Mouse (Mus musculus) lung, postnatal 14 days (tissue): ENCODE results near the gene Ermp1.

Experiments
- DNase-seq: peaks from one replicate; pipeline ENCODE4 v3.0.0; 2021

Gene Ermp1

DNA sequence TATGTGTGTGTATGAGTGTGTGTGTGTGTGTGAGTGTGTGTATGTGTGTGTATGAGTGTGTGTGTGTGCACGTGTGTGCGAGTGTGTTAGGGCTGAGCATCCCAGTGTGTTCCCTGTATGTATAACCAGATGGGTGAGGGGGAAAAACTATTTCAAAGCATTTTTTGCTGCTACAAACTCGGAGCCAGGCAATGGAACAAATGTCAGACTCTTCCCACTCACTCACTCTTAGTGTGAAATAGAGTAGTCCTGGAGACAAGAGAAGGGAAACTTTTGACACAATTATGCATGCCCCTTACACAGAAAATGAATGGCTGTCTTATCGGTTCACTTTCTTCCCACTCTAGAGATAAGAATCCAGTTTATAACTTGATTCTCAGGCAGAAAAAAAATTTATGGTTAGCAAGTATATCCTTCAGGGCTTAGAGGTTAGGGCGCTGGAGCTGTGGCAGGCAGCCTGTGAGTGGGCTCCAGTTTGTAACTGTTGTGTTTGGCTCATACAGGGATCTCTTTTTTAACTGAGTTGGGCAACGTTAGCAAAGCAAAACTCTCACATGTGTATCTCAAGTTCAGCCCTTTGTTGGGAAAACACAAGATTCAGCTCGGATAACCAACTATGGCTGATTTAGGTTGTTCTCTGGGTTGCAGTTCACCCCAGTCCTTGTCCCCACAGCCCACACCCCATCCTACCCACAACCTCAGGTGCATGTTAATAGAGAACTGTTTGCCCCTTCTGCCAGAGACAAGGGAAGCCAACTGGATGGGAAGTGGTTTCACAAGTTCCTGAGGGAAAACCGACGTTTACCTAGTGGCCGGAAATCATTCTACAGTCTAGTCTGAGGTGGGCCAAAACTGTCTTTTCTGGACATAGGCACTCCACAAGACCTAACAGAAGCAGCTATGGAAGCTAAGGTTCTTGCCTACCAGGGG is 12.9 kb upstream of the Ermp1 start:
- DNase-seq: no peak

DNA sequence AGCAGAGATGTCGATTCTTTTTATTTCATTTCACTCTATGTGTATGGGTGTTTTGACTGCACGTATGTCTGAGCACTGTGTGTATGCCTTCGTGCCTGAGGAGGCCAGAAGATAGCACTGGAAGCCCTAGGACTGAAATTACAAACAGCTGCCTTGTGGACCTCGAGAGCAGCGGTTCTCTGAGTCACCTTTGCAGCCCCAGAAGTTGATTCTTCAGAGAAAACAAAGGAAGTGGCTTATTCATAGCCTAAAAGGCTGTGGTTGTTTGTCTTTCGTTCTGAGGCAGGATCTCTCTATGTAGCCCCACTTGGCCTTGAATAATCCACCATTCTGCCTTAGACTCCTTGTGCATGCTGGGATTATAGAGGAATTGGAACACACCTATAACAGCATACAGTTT is 11.5 kb upstream of the Ermp1 start:
- DNase-seq: no peak

DNA sequence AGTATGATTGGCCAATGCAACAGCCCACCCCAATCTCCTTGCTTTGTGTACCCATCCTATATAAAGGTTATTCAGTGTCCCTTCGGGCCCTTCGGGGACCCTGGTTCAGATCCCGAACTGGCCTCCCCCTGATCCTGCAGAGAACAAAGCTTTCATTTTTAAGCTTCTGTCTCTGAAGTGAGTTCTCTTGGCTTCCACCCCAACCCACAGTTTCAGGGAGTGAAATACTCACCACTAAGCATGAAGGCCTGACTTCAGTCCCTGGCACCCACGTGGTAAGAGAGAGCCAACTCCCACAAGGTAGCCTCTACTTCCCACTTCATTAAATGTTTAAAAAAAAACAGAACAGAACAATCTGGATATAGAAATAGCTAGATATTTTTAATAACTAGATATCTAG is 10.6 kb upstream of the Ermp1 start:
- DNase-seq: no peak

DNA sequence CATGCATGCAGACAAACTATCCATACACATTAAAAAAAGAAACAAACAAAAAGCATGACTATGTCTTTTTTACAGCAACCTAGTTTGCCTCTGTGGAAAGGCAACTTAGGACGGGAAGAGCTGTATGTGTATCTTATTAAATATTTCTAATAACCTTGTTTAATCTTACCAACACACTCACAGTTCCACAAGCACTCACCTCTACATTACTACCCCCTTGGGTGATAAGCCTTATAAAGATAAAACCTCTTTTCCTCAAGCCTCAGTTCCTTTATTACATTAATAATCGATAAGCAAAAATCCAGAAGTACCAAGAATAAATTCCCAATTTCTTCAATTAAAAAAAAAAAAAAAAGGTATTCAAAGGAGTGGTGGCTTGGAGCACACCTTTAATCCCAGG is 9.3 kb upstream of the Ermp1 start:
- no peak for DNase-seq

DNA sequence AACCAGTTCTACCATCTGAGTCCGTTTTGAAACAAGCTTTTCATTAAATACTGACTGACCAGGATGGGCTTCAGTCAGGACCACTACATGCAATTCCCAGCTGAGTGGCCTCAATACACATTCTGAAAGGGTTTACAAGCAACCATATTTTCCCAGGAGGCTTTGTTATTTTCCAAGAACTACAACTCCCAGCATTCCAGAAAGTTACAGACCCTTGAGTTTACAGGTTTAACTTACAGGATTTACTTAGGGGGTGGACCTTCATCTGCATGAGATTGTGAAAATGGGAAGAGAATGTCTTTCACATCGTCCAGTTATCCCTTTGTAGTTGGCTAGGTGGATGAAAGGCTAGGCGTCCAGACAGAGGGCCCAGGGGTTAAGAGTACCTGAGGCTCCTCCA is 8.8 kb upstream of the Ermp1 start:
- DNase-seq: no peak

DNA sequence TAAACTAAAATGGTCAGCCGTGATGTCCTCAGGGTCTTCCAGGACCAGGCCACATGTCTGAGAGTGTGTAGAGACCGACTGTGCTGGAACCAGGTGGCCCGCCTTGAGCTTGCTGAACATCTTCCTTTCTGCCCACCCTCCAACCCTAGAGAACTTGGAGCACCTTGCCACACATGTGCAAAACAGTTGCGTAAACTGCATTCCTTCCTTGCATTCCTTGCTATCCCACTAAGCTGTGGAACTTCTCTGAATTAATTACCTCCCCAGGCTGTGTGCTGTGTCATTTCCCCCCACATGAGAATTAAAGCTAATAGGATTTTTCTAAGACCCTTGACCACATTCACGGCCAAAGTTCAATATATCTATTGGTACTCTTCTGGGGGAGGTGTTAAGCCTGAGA is 8.4 kb upstream of the Ermp1 start:
- DNase-seq: no peak

DNA sequence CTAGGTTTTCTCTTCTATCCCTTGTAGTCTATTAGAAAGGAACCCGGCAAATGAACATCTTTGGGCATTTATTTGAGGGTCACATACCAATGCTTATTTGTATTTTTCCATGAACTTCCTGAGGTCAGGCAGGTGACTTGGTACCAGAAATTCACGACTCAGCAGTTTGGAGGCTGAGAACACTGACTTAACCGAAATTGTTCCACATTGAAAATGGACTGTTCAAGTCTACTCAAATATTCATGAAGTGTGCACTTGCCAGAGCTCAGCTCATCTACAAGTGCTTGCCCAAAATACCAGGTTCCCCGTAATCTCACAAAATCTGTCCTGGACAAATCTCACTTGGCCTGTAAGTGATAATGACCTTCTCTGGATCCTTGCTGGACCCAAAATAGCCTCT is 7.8 kb upstream of the Ermp1 start:
- no peak for DNase-seq

DNA sequence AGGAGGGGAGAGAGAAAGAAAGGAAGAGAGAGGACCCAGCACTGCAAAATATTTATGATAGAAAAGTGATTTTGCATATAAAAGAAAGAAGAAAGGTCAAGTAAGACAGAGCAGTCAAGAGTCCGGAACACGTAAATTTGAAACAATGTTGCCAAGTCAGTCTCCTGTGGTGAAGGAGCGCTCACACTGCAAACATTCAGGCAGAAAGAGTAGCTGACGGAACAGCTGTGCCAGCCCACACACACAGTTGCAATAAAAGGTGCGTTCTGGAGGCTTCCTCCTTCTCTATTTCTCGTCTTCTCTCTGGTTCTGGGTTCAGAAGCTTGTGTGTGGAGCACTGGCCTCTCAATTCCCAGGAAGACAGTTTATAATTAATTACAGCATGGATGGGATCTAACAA is 6.9 kb upstream of the Ermp1 start:
- DNase-seq: no peak

DNA sequence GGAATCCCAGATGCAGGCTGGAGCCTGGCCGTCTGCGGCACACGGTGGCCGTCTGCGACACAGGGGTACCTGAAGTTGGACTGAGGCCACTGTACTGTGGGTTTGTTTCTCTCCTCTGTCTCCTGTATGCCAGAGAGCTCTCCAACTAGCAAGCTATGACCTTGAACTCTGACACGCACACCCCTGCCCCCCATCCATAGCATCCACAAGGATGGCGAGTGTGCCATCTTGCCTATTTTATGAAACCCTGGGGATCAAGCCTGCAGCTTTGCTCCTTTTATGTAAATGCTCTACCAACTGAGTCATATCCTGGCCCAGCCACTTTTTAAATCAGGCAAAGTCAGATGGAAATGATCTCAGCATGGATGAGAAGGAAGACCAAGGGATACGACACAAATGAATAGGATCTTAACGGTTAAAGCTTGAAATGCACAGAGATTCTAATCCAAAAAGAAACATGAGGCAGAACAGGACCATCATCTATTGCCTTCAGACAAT is 5.6 kb upstream of the Ermp1 start:
- no peak for DNase-seq

DNA sequence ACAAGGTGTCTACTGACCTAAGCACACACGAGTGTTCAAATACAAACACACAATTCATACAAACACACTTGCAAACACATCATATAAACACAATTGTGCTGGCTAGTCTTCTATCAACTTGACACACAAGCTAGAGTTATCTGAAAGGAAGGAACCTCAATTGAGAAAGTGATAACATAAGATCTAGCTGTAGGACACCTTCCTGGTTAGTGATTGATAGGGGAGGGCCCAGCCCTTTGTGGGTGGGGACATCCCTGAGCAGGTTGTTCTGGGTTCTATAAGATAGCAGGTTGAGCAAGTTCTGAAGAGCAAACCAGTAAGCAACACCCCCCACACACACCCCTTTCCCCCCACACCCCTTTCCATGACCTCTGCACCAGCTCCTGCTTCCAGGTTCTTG is 1.5 kb upstream of the Ermp1 start:
- no peak for DNase-seq

DNA sequence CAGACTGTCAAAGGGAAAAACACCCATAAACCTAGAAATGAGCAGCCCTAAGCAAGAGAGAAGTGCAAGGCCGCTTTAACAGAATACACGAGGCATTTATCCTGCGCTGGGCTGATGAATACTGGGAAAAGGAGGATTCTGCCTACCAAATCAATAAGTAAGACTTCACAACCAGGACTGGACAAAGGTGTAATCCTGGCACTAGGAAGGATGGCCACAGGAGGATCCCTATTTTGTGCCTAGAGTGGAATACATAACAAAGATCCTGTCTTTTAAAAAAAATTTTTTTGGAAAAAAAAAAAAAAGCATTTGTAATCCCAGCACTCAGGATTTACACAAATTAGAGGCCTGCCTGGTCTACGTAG is 317 bp upstream of the Ermp1 start:
- no peak for DNase-seq

DNA sequence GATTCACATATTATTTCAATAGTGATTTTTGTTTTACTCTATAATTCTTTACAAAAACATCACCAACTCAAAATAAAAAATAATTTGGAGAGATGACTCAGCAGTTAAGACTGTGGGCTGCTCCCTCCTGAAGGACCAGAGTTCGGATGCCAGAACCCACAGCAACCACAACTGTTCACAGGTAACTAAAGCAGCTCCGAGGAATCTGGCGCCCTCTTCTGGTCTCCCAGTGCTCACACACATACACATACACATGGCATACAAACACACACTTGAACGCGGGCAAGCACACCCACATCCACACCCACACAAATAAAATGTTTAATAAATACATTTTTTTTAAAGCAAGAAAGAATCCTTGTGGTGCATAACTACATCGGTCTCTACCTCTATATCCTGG is 3.5 kb downstream of the Ermp1 start:
- DNase-seq: no peak

DNA sequence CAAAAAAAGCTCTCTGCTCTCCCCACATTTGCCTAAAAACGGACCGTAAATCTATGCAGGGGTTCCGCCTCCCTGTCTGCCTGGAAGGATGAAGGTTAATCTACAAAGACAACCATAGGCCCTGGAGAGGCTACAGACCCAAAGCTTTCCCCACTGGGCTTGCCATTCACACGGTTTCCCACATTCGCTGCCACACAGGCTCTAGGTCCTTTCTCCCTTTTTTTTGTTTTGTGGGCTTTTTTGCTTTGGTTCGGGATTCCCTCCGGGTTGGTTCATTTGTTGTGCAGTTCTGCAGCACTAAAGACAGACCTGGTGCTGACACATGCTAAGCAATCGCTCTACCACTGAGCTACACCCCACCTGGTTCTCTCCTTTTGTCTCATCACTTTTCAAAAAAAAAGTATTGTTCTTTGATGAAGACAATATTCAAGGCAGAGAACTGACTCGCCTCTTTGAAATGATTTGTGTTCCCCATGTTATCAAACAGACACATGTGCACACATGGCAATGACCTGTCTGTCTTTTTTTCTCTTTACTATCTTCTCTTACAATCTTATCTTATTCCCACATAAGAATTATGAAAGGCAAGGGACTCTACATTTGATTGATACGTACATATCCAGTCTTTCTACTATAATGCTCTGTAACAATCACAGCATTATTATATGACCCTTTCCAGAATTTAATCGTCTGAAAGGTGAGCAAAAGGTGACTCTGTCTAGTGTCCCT is 4.9 kb downstream of the Ermp1 start:
- no peak for DNase-seq

DNA sequence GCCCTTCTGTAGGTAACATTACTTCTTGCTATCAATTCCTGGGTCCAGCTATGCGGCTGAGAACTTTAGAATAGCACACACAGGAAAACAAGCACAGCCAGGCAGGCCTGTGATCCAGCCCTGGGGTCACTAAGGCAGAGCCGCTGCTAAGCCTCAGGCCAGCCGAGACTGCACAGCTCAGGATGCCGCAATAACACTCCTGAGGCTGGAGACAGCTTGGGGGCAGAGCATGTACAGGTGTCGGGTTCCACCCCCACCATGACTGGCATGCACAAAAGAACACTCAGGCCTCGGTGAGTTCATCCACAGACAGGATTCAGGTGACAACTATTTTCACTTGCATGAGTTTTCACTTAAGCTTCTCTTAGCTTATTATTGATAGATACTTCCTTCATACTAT is 6.0 kb downstream of the Ermp1 start:
- no peak for DNase-seq

DNA sequence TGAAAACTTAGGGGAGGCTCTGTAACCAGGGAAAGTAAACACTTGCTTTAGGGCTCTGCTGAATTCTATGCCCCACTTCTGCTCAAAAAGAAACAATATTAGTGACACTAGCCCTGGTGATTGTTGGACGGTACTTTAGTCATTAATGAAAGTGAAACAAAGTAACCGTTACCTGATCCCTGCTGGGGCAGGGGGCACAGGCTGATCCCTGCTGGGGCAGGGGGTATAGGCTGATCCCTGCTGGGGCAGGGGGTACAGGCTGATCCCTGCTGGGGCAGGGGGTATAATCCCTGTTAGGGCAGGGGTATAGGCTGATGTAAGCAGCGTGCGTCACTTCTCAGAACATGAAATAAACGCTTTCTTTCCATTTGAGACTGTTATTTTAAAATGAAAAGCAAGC is 6.7 kb downstream of the Ermp1 start:
- DNase-seq: no peak

DNA sequence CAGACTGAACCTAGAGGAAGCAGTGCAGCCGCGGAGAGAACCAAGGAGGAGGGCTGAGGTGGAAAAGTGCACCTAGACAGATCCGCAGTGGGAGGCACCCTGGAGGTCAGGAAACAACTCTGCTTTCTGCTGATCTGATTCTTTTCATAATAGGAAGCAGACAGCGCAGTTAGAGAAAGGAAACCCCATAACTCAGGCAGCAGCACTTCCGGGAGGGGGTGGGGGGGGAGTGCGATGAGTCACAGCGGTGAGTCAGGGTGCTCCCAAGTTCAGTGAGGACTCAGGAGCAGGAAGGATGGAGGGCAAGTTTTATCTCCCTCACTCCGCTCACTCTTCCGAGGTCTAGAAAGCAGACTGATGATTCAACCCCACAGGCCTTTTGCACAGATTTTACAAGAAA is 7.2 kb downstream of the Ermp1 start:
- DNase-seq: no peak

DNA sequence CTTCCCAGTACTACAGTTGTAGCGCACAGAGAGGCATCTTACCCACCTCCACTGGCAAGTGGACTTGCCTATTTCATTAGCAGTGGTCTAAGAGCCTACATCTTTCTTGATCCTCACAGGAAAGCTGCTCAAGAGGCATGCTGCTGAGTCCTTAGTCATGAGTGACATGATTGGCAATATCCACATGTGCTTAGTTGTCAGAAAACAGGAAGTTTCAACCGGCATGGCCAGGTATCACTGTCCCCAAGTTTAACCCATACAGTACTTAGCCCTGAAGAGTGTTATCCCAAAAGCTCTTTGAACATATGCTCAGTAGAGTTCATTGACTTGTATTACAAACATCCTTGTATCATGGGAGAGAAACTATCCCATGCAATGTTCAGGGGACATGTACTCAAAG is 36.1 kb downstream of the Ermp1 start:
- DNase-seq: no peak

DNA sequence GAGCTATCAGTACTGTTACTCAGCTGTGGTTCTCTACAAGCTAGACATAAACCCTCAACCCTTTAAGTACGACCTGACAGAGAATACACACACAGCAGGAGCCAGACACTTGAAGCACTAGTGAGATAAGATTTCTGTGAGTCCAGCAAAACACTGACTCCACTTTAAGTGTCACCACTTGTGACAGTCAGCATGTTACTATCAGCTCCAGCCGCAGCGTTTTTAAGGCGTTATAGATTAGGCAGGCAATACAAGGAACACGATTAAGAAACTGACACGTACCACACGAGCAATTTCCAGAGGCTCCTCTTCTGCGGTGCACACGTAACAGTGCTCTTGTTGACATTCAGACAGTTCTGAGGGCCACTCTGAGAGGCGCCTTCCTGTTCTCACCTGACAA is 37.3 kb downstream of the Ermp1 start:
- peak; percentile 4 for DNase-seq

DNA sequence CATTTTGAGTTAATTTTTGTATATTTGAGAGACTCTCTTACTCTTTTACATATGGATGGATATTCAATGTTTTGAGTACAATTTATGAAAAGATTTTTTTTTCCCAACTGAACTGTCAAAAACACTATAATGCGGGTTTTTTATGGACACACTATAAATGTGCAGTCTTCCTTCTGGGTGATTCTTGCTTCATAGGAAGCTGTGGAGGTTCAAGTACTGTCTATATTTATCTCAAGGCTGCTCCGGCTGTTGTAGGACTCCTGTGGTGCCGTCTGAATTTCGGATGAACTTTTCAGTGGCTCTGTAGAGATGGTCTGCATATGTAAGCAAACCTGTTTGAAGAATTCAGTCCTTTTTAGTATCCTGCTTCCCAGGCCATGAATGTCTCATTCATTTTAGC is 40.0 kb downstream of the Ermp1 start:
- DNase-seq: no peak

DNA sequence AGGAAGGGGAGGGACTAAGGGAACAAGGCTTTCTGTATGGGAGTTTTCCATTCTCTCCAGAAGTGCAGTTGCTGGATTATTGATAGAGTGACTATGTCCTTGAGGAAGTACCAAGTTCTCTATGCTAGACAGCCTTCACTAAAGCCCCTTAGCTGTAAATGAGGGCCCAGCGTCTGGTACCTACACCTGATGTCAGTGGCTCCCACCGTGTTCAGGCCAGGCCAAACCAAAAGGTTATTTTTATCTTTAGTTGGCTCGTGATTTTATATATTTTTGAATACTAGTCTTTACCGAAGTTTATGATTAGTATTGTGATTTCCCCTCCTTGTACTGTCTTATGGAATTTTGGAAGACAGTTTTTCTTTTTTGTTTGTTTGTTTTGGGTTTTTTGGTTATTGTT is 40.7 kb downstream of the Ermp1 start:
- no peak for DNase-seq

DNA sequence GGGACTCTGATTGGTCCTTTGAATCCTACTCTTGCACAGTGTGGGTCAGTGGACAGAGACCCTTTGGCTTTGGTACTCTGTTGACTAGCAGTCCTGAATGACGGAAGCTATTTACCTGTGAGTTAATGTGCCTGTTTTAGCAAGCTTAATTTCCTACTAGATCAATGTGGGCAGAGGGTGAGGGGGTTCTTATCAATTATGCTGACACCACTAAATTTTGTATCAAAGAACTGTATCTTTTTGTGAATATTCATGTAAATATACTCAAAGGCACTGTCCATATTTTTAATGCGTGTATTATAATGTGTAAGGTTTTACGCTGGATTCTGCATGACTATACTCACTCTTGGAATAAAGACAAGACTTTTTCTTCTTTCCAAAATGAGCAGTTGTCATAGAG is 43.6 kb downstream of the Ermp1 start:
- DNase-seq: no peak

DNA sequence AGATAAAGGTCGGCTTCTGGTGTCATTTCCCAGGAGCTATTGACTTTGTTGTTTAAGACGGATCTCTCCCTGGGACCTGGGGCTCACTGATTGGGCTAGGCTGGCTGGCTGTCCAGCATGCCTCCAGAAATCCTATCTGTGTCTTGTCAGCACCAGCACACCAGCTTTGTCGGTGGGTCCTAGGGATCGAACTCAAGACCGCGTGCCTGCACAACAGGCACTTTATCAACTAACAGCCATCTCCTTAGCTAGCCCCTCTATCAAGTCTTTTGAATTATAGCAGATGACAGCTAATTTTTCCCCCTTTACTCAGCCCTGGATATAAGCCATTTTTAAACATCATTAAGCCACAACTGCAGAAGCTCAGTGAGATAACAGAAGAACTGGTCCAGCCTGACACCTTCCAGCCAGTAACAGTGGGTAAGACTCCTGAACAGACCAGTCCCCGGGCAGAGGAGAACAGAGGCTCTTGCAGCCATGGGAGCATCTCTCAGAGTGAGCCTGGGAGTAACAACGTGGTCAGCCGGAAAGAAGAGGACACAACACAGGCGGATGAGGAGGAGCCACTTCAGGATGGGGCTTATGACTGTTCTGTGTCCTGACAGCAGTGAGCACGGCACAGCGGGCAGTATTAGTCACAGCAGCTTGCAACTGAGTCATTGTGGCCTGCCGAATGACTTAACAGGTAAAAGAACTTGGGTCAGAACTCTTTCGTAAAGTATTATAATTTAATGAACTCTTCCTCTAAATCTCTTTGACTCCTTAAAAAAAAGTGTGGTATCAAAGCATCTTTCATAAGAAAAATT is 44.5 kb downstream of the Ermp1 start:
- no peak for DNase-seq

DNA sequence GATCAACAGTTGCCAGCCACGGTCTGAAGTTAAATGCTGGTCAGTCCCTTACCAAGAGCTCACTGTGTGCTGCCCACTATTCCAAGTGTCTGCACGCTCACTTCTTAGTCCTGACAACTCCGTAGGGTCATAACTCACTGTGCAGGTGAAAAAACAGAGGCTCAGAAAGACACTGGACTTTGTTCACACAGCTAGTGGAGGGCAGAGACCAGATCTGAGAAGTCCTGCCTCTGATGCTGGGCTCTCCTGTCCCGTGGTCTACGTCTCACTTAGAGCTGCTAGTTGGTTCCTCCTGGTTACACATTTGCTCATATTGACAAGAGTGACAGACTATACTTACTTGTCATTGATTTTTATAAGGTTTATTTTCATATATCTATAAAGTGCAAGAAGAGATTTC is 49.2 kb downstream of the Ermp1 start:
- no peak for DNase-seq

DNA sequence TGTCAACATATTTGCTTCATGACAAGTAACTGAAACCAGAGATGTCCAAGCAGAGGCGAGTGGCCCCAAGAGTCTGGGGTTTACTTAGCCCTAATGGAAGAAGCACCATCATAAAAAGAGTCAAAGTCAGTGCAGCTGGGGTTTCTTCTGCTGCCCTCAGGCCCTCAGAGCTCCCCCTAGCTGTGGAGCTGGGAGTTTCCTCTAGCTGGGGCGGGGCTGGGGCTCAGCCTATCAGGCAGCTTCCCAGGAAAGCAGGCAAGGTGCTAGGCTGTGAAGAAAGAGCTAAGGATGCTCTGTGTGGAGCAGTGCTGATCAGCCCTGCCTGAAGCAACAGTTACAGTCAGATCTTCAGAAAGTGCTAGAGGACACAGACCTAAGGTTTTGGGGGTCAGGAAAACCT is 51.2 kb downstream of the Ermp1 start:
- DNase-seq: no peak
